Mouse (Mus musculus): ENCODE measurements around the gene Pnkd. TPM values are rescaled to one million over a fixed set of nuclear protein-coding genes. Genes with fewer than 3 reads are reported as not detected.

Gene Pnkd
- polyA plus RNA-seq, 1 experiment from 2014 or later = 39.8 TPM

GRCm38 (mm10) chr1:74385531-74385930, 100.8 kb downstream of the Pnkd start:
- H3K36me3 ChIP-seq = no peaks in the 10 kb centered on the region
- H3K27me3 ChIP-seq = no peaks in the 10 kb centered on the region
- H3K9me3 ChIP-seq (replicated peaks) = no peaks in the 10 kb centered on the region
- H3K4me1 ChIP-seq (replicated peaks) = peaks cover 74% of the 10 kb centered on the region
- H3K4me2 ChIP-seq = no peak overlapping the region
- H3K4me3 ChIP-seq (replicated peaks) = no peak overlapping the region
- no peak for ATAC-seq (ENCODE audit: low read depth)
- H3K9ac ChIP-seq = no peak overlapping the region
- no peak overlapping the region for H3K27ac ChIP-seq
- 75% methylated on average over 8 of the region's 8 CpGs for WGBS (ENCODE audit: insufficient replicate concordance)
- no peak for DNase-seq

GRCm38 (mm10) chr1:74386363-74386713, 101.6 kb downstream of the Pnkd start:
- Histone ChIP-seq H3K36me3 (no peaks in the 10 kb centered on the region), H3K9me3 (replicated peaks) (no peaks in the 10 kb centered on the region), H3K27ac (peak overlapping the region; percentile 92), H3K27me3 (no peaks in the 10 kb centered on the region), H3K4me1 (replicated peaks) (peaks cover 76% of the 10 kb centered on the region), H3K9ac (peak overlapping the region; percentile 81), H3K4me3 (replicated peaks) (peak overlapping the region; percentile 69), H3K4me2 (peak overlapping the region; percentile 78)
- ATAC-seq (ENCODE audit: low read depth) (no peak), DNase-seq (no peak)
- 49% methylated on average over 7 of the region's 10 CpGs for WGBS (ENCODE audit: insufficient replicate concordance)

- H3K4me2 ChIP-seq = peak overlapping the region; percentile 78
- peak overlapping the region; percentile 92 for H3K27ac ChIP-seq
- H3K9ac ChIP-seq = peak overlapping the region; percentile 81
- H3K27me3 ChIP-seq = no peaks in the 10 kb centered on the region
- no peaks in the 10 kb centered on the region for H3K36me3 ChIP-seq
- 1% methylated on average over 26 of the region's 26 CpGs for WGBS (ENCODE audit: insufficient replicate concordance)
- H3K4me1 ChIP-seq (replicated peaks) = peaks cover 71% of the 10 kb centered on the region
- no peaks in the 10 kb centered on the region for H3K9me3 ChIP-seq (replicated peaks)
- peak; percentile 78 for ATAC-seq (ENCODE audit: low read depth)
- peak; percentile 88 for DNase-seq
- H3K4me3 ChIP-seq (replicated peaks) = peak overlapping the region; percentile 69
These were observed 102.1 kb downstream of the Pnkd start for GRCm38 (mm10) chr1:74386714-74387385.

DNA sequence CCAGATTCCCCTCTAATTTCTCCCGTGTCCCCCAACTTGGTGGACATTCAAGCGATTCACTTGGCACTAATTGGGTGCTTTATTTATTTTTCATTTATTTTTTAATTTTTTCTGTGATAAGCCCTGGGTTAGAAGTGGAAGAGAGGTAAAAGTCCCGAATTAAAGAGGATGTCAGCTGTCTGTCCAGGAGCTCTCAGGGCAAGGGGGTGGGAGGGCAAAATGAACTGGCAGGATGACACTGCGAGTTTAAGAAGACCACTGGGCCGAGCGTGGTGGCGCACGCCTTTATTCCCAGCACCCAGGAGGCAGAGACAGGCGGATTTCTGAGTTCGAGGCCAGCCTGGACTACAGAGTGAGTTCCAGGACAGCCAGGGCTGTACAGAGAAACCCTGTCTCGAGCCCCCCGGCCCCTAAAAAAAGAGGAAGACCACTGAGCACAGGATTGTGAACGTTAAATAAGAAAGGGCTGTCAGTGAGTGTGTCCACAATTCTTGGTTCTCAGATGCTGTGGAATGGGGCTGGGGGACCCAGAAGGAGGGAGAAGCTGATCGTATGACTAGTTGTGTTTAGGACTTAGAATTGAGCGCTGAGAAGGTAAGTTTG, 102.8 kb downstream of the Pnkd start:
- Histone ChIP-seq H3K27ac (peak overlapping the region; percentile 92), H3K9ac (peak overlapping the region; percentile 81), H3K4me2 (peak overlapping the region; percentile 78), H3K4me3 (replicated peaks) (peak overlapping the region; percentile 69), H3K27me3 (no peaks in the 10 kb centered on the region), H3K9me3 (replicated peaks) (no peaks in the 10 kb centered on the region), H3K4me1 (replicated peaks) (peaks cover 70% of the 10 kb centered on the region), H3K36me3 (no peaks in the 10 kb centered on the region)
- no peak for DNase-seq
- no peak for ATAC-seq (ENCODE audit: low read depth)
- 36% methylated on average over 15 of the region's 15 CpGs for WGBS (ENCODE audit: insufficient replicate concordance)

GRCm38 (mm10) chr1:74388398-74388920, 103.7 kb downstream of the Pnkd start:
- ATAC-seq (ENCODE audit: low read depth) (no peak), DNase-seq (no peak)
- no peak overlapping the region for H3K4me2 ChIP-seq
- H3K9me3 ChIP-seq (replicated peaks) = no peaks in the 10 kb centered on the region
- no peaks in the 10 kb centered on the region for H3K27me3 ChIP-seq
- peak overlapping the region; percentile 92 for H3K27ac ChIP-seq
- no peak overlapping the region for H3K4me3 ChIP-seq (replicated peaks)
- H3K9ac ChIP-seq = no peak overlapping the region
- H3K36me3 ChIP-seq = peaks cover 6% of the 10 kb centered on the region
- WGBS (ENCODE audit: insufficient replicate concordance) = 86% methylated on average over 7 of the region's 7 CpGs
- peaks cover 73% of the 10 kb centered on the region for H3K4me1 ChIP-seq (replicated peaks)

GRCm38 (mm10) chr1:74389831-74390286, 105.1 kb downstream of the Pnkd start:
- WGBS (ENCODE audit: insufficient replicate concordance) = 3% methylated on average over 29 of the region's 29 CpGs
- H3K9ac ChIP-seq = peak overlapping the region; percentile 56

GRCm38 (mm10) chr1:74390287-74390906, 105.7 kb downstream of the Pnkd start:
- H3K27me3 ChIP-seq = no peaks in the 10 kb centered on the region
- no peak for ATAC-seq (ENCODE audit: low read depth)
- peak overlapping the region; percentile 96 for H3K4me2 ChIP-seq
- H3K27ac ChIP-seq = peak overlapping the region; percentile 97
- H3K4me3 ChIP-seq (replicated peaks) = peak overlapping the region; percentile 86
- peak; percentile 70 for DNase-seq
- H3K9ac ChIP-seq = peak overlapping the region; percentile 98
- peaks cover 25% of the 10 kb centered on the region for H3K36me3 ChIP-seq
- peaks cover 76% of the 10 kb centered on the region for H3K4me1 ChIP-seq (replicated peaks)
- H3K9me3 ChIP-seq (replicated peaks) = no peaks in the 10 kb centered on the region
- WGBS (ENCODE audit: insufficient replicate concordance) = 4% methylated on average over 21 of the region's 21 CpGs

More at GRCm38 (mm10) chr1:74389831-74390286, 105.1 kb downstream of the Pnkd start:
- Histone ChIP-seq H3K9me3 (replicated peaks) (no peaks in the 10 kb centered on the region), H3K4me2 (peak overlapping the region; percentile 96), H3K36me3 (peaks cover 20% of the 10 kb centered on the region), H3K27ac (peak overlapping the region; percentile 97), H3K4me3 (replicated peaks) (peak overlapping the region; percentile 86), H3K27me3 (no peaks in the 10 kb centered on the region), H3K4me1 (replicated peaks) (peaks cover 75% of the 10 kb centered on the region)
- DNase-seq (peak; percentile 50), ATAC-seq (ENCODE audit: low read depth) (peak; percentile 16)

- Histone ChIP-seq H3K27me3 (no peaks in the 10 kb centered on the region), H3K9ac (peak within 1 kb of the TSS; percentile 98), H3K27ac (peak within 1 kb of the TSS; percentile 97), H3K36me3 (peaks cover 27% of the 10 kb centered on the region), H3K4me1 (replicated peaks) (peaks cover 79% of the 10 kb centered on the region), H3K4me3 (replicated peaks) (peak within 1 kb of the TSS; percentile 86), H3K9me3 (replicated peaks) (no peaks in the 10 kb centered on the region), H3K4me2 (peak within 1 kb of the TSS; percentile 96)
- DNase-seq = peak; percentile 89
- 3% methylated on average over 51 of the region's 51 CpGs for WGBS (ENCODE audit: insufficient replicate concordance)
- peak; percentile 67 for ATAC-seq (ENCODE audit: low read depth)
These were observed 106.4 kb downstream of the Pnkd start, which contains the start of gene Ctdsp1 for GRCm38 (mm10) chr1:74390924-74391748. Gene Ctdsp1 (plus strand): TSS chr1:74391509.

DNA sequence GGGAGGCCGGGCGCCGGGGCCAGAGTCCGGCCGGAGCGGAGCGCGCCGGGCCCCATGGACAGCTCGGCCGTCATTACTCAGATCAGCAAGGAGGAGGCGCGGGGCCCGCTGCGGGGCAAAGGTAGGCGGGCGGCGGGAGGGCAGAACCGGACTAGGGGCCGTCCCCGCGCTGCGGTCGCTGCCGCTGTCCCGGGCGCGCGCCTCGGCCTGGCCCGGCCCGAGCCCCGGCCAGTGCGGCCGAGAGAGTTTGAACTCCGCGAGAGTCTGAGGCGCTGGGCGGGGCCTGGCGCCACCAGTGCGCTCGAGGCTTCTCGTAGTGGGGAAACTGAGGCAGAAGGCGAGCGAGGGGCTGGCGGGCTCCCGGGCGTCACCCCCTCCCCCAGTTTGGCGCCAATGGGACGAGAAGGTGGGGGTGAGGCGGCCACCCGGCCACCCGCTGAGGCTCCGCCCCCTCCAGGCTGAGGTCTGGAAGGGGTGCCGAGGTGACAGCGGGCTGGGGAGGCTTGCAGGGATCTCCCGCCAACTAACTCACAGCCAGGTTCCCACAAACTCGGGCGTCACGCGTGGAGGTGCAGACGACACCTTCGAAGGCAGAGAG, 107.2 kb downstream of the Pnkd start:
- Histone ChIP-seq H3K27ac (peak overlapping the region; percentile 97), H3K4me1 (replicated peaks) (peaks cover 82% of the 10 kb centered on the region), H3K9me3 (replicated peaks) (no peaks in the 10 kb centered on the region), H3K36me3 (peaks cover 27% of the 10 kb centered on the region), H3K4me3 (replicated peaks) (peak overlapping the region; percentile 86), H3K27me3 (no peaks in the 10 kb centered on the region), H3K9ac (peak overlapping the region; percentile 98), H3K4me2 (peak overlapping the region; percentile 96)
- DNase-seq = peak; percentile 75
- ATAC-seq (ENCODE audit: low read depth) = peak; percentile 52
- WGBS (ENCODE audit: insufficient replicate concordance) = 0% methylated on average over 62 of the region's 63 CpGs

DNA sequence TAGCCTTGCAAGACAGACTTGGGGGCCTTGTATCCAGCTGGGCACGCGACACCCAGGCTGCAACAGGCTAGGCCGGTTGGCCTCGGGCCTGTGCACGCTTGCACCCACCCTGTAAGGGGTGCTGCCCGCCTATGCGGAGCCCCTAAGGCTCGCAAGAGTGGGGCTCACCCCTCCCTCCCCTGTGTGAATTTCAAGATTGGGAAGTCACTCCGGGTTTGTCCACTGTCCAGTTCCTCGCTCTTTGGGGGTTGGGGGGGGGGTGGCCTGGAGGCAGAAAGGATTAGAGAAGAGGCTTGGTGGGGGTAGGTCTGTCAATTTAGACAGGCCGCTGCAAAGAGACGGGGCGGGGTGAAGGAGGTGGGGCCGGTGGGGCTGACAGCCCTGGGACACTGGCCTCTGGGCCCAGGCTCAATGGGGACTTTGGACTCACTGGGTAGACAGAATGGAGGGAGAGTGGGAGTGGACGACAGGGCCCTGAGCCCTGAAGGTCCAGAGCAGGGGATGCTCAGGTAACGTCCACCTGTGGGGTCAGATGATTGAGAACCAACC, 107.8 kb downstream of the Pnkd start:
- peaks cover 77% of the 10 kb centered on the region for H3K4me1 ChIP-seq (replicated peaks)
- peak overlapping the region; percentile 98 for H3K9ac ChIP-seq
- 7% methylated on average over 16 of the region's 16 CpGs for WGBS (ENCODE audit: insufficient replicate concordance)
- H3K27ac ChIP-seq = peak overlapping the region; percentile 97
- peak overlapping the region; percentile 86 for H3K4me3 ChIP-seq (replicated peaks)
- peak overlapping the region; percentile 96 for H3K4me2 ChIP-seq
- H3K9me3 ChIP-seq (replicated peaks) = no peaks in the 10 kb centered on the region
- H3K27me3 ChIP-seq = no peaks in the 10 kb centered on the region
- ATAC-seq (ENCODE audit: low read depth) = peak; percentile 6
- peaks cover 27% of the 10 kb centered on the region for H3K36me3 ChIP-seq
- DNase-seq = no peak
